ENCODE assay signal across 10 mouse cellular contexts in the genomic region with DNA sequence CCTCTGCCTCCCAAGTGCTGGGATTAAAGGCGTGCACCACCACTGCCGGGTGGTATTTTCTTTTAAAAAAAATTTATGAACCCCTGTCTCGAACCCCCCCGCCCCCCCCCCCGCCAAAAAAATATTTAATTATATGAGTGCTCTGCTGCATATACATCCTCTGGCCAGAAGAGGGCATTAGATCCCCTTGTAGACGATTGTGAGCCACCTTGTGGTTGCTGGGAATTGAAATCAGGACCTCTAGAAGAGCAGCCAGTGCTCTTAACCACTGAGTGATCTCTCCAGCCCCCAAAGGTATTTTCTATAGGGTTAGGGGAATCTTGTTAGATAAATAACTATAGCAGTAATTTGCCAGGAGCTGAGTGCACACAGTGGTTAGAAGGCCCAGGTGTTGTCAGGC. TPM values are rescaled to one million over a fixed set of nuclear protein-coding genes. Genes with fewer than 3 reads are reported as not detected.
A peak's percentile ranks its signal among the peaks of the same experiment; 100 is the strongest.
DNase-seq lines count a peak whose midpoint lies in the region; ATAC-seq lines count a peak whose summit lies in the region.
"Had no signal": no experiment of that assay in that cellular context is flagged by ENCODE, and none has a peak within 500 bp of the region (broad histone marks: within the 10 kb centered on the region; RNA-seq: fewer than 3 reads in every experiment).

No protein-coding gene starts in this region.

- WGBS in intestine, embryonic 16.5 days, result 3% methylated on average over 6 of the region's 6 CpGs

- H3K9ac ChIP-seq in intestine, embryonic 16.5 days (ENCODE audit: low read depth, low read length), result no peak overlapping the region

- H3K27me3 ChIP-seq in intestine, embryonic 16.5 days (replicated peaks; ENCODE audit: control insufficient read depth, insufficient read depth, low read length), result no peaks in the 10 kb centered on the region; the same call in 1 of the 2 replicates

- peak; percentile 40 for DNase-seq in gastrocnemius, adult 18-20 months (ENCODE audit: low spot score)
- DNase-seq in gastrocnemius, postnatal 4 days (ENCODE audit: low spot score in 2 of 2), result no peak
- DNase-seq in A20 (ENCODE audit: low read depth, low spot score), result peak; percentile 77
- peak; percentile 33 for DNase-seq in adrenal gland, postnatal 10 days
- DNase-seq in spleen, postnatal 36 days (ENCODE audit: low spot score in 2 of 2), result peak; percentile 43 to 57
- DNase-seq in urinary bladder, postnatal 25 days (ENCODE audit: low spot score), result no peak

- H3K9me3 ChIP-seq in intestine, embryonic 16.5 days (ENCODE audit: control insufficient read depth, low read length), result no peaks in the 10 kb centered on the region

- H3K4me1 ChIP-seq in intestine, embryonic 16.5 days (ENCODE audit: control insufficient read depth, insufficient read depth, low read length), result peaks cover 16% of the 10 kb centered on the region

- H3K4me2 ChIP-seq in intestine, embryonic 16.5 days (ENCODE audit: low read depth, low read length), result no peak overlapping the region

- no peaks in the 10 kb centered on the region for H3K36me3 ChIP-seq in intestine, embryonic 16.5 days (ENCODE audit: control insufficient read depth, insufficient read depth, low read length)

- H3K27ac ChIP-seq in intestine, embryonic 16.5 days (ENCODE audit: low read length), result no peak overlapping the region

- ATAC-seq in inflammation-experienced regulatory T-cells, adult 6 months, result peak; percentile 19
- no peak for ATAC-seq in intestine, embryonic 16.5 days

- no peak overlapping the region for H3K4me3 ChIP-seq in intestine, embryonic 16.5 days (ENCODE audit: low read length)
- H3K4me3 ChIP-seq: myocyte had no signal

RNA-seq across cellular contexts. Expression of a gene that starts 2.5 kb away (rescaled TPM):
- total RNA-seq in gastrocnemius, adult 18-20 months (2021), result 100 to 1,000 TPM; 146 to 149 TPM
- 100 to 1,000 TPM; 166 to 178 TPM for total RNA-seq in gastrocnemius, postnatal 4 days (2021)
- total RNA-seq in adrenal gland, postnatal 10 days (2021), result 100 to 1,000 TPM; 163 to 176 TPM
- polyA plus RNA-seq in inflammation-experienced regulatory T-cells, adult 6 months (2017; shearing (Covaris generic)), result 100 to 1,000 TPM; 241 to 356 (median 330) TPM
- 358 and 374 TPM in 2 replicates for polyA plus RNA-seq in intestine, embryonic 16.5 days (2015; fragmentation: Nextera tagmentation; extraction: Ambion mirVana)

RNA-seq across cellular contexts. Expression of a gene that starts 3.4 kb away (rescaled TPM):
- total RNA-seq in gastrocnemius, adult 18-20 months (2021), result under 1 TPM; 0.05 to 0.07 TPM
- under 1 TPM; 0.22 to 0.29 TPM for total RNA-seq in gastrocnemius, postnatal 4 days (2021)
- under 1 TPM in 1 of 2 experiments, not detected in 1; 0.06 TPM for total RNA-seq in adrenal gland, postnatal 10 days (2021)
- polyA plus RNA-seq in inflammation-experienced regulatory T-cells, adult 6 months (2017; shearing (Covaris generic)), result under 1 TPM in 1 of 3 experiments, not detected in 2; 0.07 TPM
- polyA plus RNA-seq in intestine, embryonic 16.5 days (2015; fragmentation: Nextera tagmentation; extraction: Ambion mirVana), result 0.48 and 0.49 TPM in 2 replicates
- total RNA-seq: adrenal gland, postnatal 36 days had no signal

RNA-seq across cellular contexts. Expression of a gene that starts 28.4 kb away (rescaled TPM):
- total RNA-seq in gastrocnemius, adult 18-20 months (2021), result 1 to 10 TPM; 1.4 to 1.7 TPM
- 1 to 10 TPM; 2.7 to 3.9 TPM for total RNA-seq in gastrocnemius, postnatal 4 days (2021)
- 1 to 10 TPM; 3.2 to 3.3 TPM for total RNA-seq in adrenal gland, postnatal 10 days (2021)
- 1 to 10 TPM in 1 of 3 experiments, under 1 TPM in 2; 0.72 to 1.8 (median 0.83) TPM for polyA plus RNA-seq in inflammation-experienced regulatory T-cells, adult 6 months (2017; shearing (Covaris generic))
- 5.3 and 5.5 TPM in 2 replicates for polyA plus RNA-seq in intestine, embryonic 16.5 days (2015; fragmentation: Nextera tagmentation; extraction: Ambion mirVana)

RNA-seq across cellular contexts. Expression of a gene that starts 58.0 kb away (rescaled TPM):
- total RNA-seq in gastrocnemius, adult 18-20 months (2021), result under 1 TPM in 1 of 2 experiments, not detected in 1; 0.09 TPM
- total RNA-seq in gastrocnemius, postnatal 4 days (2021), result 1 to 10 TPM in 1 of 2 experiments, under 1 TPM in 1; 0.26 to 1.6 TPM
- total RNA-seq in adrenal gland, postnatal 10 days (2021), result under 1 TPM; 0.39 to 0.66 TPM
- polyA plus RNA-seq in inflammation-experienced regulatory T-cells, adult 6 months (2017; shearing (Covaris generic)), result 1 to 10 TPM in 1 of 3 experiments, under 1 TPM in 2; 0.57 to 1.1 (median 0.70) TPM
- 3.0 and 3.1 TPM in 2 replicates for polyA plus RNA-seq in intestine, embryonic 16.5 days (2015; fragmentation: Nextera tagmentation; extraction: Ambion mirVana)

Comparison
In these comparisons a context has a peak if more than half of its experiments do, and no peak if none do; other contexts are left out.
1. DNase-seq: peak in gastrocnemius, adult 18-20 months (single experiment), A20 (single experiment), adrenal gland, postnatal 10 days (single experiment) and spleen, postnatal 36 days (2 of 2); none in gastrocnemius, postnatal 4 days (0 of 2) and urinary bladder, postnatal 25 days (single experiment).